Mouse (Mus musculus) embryo, embryonic 10 days (tissue): Measurements from ENCODE around the gene Gba.
"Not testable (repeated sequence)": the region's sequence is repeated elsewhere in the genome, so short reads cannot be mapped to it uniquely, and the experiment has no call there.

ENCODE experiments used
- DNase-seq: peaks from one replicate; pipeline ENCODE4 v3.0.0-alpha.2; 2015; ENCODE audit warnings: low spot score

The Gba gene

DNA sequence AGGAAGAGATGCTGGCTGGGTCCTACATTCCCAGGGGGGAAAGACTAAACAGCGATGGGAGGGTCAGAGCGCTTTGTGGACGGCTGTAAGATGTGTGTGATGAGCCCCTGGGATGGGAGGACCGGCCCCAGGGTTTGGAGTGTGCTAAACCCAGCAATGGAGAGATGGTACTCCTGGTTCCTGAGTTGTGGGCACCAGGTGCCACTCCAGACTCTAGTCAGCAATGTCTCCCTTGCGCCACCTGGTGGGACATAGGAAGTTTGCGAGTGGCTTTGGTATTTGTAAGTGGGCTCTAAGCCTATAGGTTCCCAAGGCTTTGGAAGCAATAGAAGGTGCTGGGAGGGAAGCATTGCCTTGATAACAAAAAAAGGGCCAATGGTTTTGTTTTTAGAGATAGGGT, 13.1 kb downstream of the Gba start:
- peak; percentile 96 for DNase-seq

- DNase-seq = not testable (repeated sequence)
Observed at GRCm38 (mm10) chr3:89216407-89216806, 13.7 kb downstream of the Gba start.

GRCm38 (mm10) chr3:89218271-89218670, 15.5 kb downstream of the Gba start:
- no peak for DNase-seq

DNA sequence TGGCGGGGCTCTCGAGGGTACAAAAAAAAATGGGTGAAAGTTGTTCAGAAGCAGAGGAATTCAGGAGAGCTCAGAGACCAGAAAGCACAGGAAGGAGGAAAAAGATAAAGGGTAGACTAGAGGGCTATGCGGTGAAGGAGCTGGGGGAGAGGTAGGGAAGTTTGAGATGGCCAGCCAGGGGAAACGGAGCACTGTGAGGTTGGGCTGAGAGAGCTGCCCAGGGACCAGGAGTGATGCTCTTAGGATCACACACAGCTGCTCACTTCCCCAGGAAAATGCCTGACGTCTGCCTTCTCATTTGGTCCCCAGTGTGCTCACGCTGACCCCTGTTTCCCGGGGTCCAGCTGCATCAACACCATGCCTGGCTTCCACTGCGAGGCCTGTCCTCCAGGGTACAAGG, 16.8 kb downstream of the Gba start:
- peak; percentile 71 for DNase-seq

DNA sequence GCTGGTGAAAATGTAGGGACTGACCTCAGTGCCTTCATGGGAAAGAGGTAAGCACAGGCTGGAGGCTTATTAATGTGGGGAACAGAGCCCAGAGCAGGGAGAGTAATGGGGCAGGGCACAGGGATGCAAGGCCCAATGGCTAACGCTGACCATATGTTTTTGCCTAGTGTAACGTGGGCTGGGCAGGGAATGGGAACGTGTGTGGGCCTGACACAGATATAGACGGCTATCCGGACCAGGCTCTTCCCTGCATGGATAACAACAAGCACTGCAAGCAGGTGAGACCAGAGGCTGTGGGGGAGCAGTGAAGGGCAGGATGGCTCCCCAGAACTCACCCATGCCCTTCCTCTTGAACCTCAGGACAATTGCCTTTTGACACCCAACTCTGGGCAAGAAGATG, 18.4 kb downstream of the Gba start:
- no peak for DNase-seq

- DNase-seq = no peak
Observed at GRCm38 (mm10) chr3:89224796-89225195, 22.1 kb downstream of the Gba start.

DNA sequence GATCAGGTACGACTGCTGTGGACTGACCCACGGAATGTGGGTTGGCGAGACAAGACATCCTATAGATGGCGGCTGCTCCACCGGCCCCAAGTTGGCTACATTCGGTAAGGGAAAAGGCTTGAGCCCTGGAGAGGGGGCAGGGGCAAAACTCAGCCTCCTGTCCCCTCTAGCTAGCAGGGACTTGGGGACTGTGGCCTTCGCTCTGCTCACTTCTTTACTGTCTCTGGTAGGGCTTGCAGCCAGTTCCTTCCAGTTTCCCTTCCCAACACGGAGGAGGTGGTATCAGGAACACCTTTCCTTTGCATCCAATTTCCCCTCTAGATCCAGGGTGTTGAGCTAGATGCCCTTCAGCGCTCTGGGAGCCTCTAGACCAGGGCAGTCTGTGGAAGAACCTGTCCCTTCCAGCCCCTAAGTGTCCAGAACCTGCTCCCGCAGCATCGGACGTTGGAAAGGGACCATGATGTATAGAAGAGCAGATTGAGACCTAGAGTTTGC, 22.6 kb downstream of the Gba start:
- DNase-seq = no peak

DNA sequence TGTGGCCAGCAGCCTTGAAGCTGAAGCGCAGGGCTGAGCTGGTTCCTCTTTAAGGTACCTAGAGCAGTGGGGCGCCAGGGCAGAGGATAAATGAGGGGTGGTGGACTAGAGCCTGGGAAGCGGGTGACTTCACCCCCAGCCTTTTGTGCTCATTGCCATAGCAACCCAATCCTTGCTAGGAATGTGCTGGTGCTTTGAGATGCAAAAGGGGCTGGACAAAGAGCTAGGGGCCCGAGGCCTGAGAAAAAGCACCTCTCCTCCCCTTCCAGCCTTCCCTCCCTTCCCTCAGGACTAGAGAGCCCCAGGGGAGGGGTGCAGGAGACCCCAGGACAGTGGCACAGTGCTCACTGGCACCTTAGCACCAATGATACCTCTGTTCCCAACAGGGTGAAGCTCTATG, 23.2 kb downstream of the Gba start:
- peak; percentile 89 for DNase-seq

DNA sequence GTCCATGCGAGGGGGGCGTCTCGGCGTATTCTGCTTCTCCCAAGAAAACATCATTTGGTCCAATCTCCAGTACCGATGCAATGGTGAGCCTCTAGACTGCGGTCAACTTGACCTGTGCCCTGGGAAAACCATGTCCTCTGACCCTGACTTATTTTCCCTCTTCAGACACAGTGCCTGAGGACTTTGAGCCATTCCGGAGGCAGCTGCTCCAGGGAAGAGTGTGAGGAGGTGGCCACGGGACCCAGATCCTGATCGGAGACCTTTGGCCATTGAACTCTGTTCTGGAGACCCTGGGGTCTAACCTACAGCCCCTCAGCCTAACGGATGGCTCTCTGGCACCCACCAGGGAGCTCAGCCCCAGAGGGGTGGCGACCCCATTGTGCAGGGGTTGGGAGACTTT, 23.6 kb downstream of the Gba start:
- DNase-seq = peak; percentile 54

- peak; percentile 19 for DNase-seq
Observed at GRCm38 (mm10) chr3:89226900-89227299, 24.2 kb downstream of the Gba start, which contains the start of gene Mtx1. TSS of gene Mtx1 (minus strand) at chr3:89227088.

DNA sequence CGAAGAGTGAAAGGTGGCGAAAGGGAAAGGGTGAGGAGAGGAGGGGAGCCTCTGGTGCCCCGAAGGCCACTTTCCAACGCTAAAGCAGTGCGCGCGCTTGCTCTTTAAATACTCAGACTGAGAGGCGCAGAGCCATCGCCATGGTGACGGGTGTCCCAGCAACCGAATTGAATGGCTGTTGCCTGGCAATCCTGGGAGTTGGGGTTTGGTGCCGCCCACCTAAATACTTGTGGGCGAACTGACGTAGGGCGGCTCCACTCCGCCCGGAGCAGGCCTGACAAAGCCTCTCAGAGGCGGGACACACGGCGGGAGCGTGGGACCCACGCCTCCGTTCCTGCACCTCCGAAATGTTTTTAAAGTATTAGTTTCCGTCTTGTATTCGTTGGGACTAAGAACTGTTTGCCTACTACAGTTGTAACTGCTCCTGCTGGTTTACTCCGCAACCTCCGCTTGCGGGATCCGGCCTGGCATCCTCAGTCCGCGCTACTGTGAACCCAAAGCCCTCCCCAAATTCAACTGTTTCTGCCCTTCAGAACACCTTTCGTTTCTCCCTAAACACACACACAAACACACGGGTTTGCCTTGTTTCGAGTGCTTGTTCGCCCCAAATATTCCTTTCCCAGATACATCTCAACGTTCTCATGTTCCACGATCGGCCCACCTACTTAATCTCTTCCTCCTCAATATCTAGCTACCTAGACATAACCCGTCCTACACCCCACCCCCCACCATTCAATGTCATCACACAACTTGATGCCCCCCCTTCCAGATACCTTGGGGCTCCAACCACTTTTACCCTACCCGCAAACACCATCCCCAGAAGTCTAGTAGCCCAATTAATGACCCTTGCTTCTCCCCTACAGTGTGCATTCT, 24.8 kb downstream of the Gba start:
- DNase-seq = peak; percentile 99

DNA sequence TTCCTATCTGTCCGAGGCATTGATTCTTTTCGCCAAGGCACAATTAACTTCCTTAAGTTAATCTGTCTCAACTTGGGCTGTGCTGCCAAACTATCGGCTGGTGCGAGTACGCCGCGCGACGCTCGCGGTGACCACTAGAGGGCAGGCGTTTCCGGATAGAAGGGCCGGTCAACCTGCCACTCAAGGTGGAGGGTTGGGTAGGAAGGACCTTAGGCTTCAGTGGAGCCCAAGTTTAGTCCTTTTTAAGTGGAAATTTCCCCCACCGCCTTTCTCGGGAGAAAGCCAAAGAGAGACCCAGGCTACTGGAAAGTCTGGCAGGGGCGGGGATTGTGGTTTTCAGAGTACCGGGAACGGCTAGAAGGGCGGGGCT, 25.4 kb downstream of the Gba start:
- peak; percentile 96 for DNase-seq

- DNase-seq = no peak
Observed at GRCm38 (mm10) chr3:89228836-89229235, 26.1 kb downstream of the Gba start, which contains the start of gene Muc1. TSS of gene Muc1 (plus strand) at chr3:89229057.

DNA sequence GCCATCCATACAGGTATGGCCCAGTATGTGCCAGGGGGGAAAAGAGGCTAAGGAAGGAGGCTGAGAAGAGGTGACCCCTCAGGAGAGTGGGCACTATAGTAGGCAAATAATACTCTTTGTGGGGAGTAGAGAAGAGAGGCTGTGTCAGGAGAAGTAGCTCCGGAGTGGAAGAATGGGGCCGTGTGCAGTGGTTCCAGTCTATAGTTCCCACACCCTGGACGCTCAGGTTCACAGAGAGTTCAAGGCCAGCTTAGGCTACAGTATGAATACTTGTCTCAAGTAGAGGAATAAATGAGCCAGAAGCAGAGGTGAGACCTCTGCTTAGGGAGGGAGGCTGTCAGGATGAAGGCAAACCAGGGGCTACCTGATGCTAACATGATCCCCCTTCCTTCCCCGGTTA, 26.5 kb downstream of the Gba start:
- DNase-seq = no peak

- DNase-seq = no peak
Observed at GRCm38 (mm10) chr3:89230561-89230960, 27.8 kb downstream of the Gba start.

DNA sequence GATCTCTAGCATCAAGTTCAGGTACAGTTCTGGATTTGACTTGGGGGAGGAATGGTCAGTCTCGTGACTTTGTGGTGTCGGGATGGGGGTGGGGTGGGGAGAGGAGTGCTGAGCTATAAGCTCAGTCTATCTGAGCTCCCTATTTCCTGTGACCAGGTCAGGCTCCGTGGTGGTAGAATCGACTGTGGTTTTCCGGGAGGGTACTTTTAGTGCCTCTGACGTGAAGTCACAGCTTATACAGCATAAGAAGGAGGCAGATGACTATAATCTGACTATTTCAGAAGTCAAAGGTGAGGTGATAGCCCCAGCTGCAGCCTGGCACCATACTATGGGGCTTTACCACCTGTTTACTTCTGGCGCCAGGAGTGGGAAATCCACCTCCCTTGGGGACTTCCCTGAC, 28.6 kb downstream of the Gba start:
- no peak for DNase-seq

GRCm38 (mm10) chr3:89231772-89232275, 29.1 kb downstream of the Gba start:
- DNase-seq = no peak

DNA sequence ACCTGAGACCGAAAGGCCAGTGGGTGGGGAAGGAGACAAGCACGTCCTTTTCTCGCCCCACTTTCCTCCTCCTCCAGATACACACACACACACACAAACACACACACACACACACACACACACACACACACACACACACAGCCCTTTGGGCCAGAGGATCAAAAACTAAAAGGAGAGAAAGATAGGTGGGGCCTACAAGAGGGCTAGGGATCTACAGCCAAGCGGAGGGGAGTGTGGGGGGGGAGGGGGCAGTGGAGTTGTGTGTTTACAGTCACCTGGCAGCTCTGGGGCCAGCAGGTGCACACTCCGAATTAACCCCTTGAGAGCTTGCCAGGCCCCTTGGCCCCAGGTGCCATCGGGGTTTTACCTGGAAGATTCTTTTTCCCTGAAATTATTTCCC, 29.9 kb downstream of the Gba start:
- no peak for DNase-seq

- DNase-seq = no peak
Observed at GRCm38 (mm10) chr3:89233562-89234110, 30.9 kb downstream of the Gba start.

GRCm38 (mm10) chr3:89236516-89236915, 33.8 kb downstream of the Gba start:
- no peak for DNase-seq

- DNase-seq = no peak
Observed at GRCm38 (mm10) chr3:89237682-89238081, 35.0 kb downstream of the Gba start.

- no peak for DNase-seq
Observed at GRCm38 (mm10) chr3:89238494-89238893, 35.8 kb downstream of the Gba start.

DNA sequence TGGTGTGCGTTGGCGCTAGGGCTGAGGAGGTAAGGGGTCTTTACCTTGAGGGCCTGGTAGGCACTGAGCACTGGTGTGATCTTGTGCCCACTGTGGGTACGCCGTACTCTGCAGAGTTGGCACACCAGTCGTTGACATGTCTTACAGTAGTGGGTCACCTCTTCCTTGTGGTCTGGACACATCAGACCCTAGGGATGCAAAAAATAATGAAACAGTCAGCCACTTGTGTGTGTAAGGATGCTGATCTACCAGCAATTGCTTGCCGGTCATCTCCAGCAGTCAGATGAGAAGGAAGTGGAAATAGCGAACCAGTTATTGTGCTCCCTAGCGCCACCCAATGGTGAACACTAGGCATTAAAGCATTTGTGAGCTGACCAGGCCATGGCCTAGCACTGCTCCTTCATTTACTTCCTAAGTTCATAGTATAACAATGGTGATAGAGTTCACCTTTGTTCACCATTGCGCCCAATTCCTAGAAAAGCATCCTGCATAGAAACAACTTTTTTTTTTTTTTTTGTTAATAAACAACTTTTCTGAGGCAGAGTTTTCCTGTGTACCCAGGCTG, 39.7 kb downstream of the Gba start:
- peak; percentile 77 for DNase-seq
